Comparison of ENCODE assay signal across 10 mouse cellular contexts in the genomic region with DNA sequence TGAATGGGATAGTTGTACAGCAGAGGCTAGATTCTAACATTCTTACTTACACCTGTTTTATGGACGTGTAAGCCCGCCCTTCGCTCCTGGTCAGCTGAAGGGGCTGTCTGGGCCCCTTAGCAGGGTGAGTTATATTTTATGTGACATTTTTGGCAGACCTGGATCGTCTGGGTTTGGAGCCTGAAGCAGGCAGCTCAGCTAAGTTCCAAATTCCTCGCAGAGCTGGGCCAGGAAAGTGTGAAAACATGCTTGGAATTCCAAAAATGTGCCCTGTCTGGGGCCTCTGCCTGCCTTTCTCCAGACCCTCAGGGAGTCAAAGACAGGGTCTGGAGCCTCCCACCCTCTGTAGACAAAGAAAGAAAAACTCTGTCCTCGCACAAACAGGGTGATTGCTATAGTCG. TPM values are rescaled to one million over a fixed set of nuclear protein-coding genes. Genes with fewer than 3 reads are reported as not detected.
DNase-seq lines count a peak whose midpoint lies in the region; ATAC-seq lines count a peak whose summit lies in the region.
"Had no signal": no experiment of that assay in that cellular context is flagged by ENCODE, and none has a peak within 500 bp of the region (broad histone marks: within the 10 kb centered on the region; RNA-seq: fewer than 3 reads in every experiment).

No protein-coding gene starts in this region.

- H3K9me3 ChIP-seq in forebrain, embryonic 14.5 days (replicated peaks; ENCODE audit: control insufficient read depth, low read length), result no peaks in the 10 kb centered on the region
- H3K9me3 ChIP-seq in forebrain, embryonic 16.5 days (ENCODE audit: control insufficient read depth, low read length), result no peaks in the 10 kb centered on the region
- H3K9me3 ChIP-seq in intestine, embryonic 16.5 days (ENCODE audit: control insufficient read depth, low read length), result no peaks in the 10 kb centered on the region

- H3K4me3 ChIP-seq in forebrain, embryonic 14.5 days (ENCODE audit: low read depth, low read length), result no peak overlapping the region
- H3K4me3 ChIP-seq in forebrain, embryonic 16.5 days (replicated peaks; ENCODE audit: low read length), result no peak overlapping the region
- no peak overlapping the region for H3K4me3 ChIP-seq in intestine, embryonic 16.5 days (ENCODE audit: low read length)

- no peaks in the 10 kb centered on the region for H3K27me3 ChIP-seq in forebrain, embryonic 14.5 days (replicated peaks; ENCODE audit: control insufficient read depth, insufficient read depth, low read length)
- no peaks in the 10 kb centered on the region for H3K27me3 ChIP-seq in forebrain, embryonic 16.5 days (replicated peaks; ENCODE audit: control insufficient read depth, insufficient read depth, low read length)
- H3K27me3 ChIP-seq in intestine, embryonic 16.5 days (replicated peaks; ENCODE audit: control insufficient read depth, insufficient read depth, low read length), result no peaks in the 10 kb centered on the region

- no peak overlapping the region for H3K4me2 ChIP-seq in forebrain, embryonic 14.5 days (ENCODE audit: low read length)
- no peak overlapping the region for H3K4me2 ChIP-seq in forebrain, embryonic 16.5 days (ENCODE audit: low read length)
- H3K4me2 ChIP-seq in intestine, embryonic 16.5 days (ENCODE audit: low read depth, low read length), result 0 out of 2 replicates have a peak overlapping the region, but pooled peaks have one; percentile 11

- H3K4me1 ChIP-seq in forebrain, embryonic 14.5 days (ENCODE audit: control insufficient read depth, insufficient read depth, low read length), result peaks cover 5% of the 10 kb centered on the region; the same call in 1 of the 2 replicates
- H3K4me1 ChIP-seq in forebrain, embryonic 16.5 days (replicated peaks; ENCODE audit: control insufficient read depth, insufficient read depth, low read length), result peaks cover 5% of the 10 kb centered on the region; the same call in 1 of the 2 replicates
- H3K4me1 ChIP-seq in intestine, embryonic 16.5 days (ENCODE audit: control insufficient read depth, insufficient read depth, low read length), result peaks cover 14% of the 10 kb centered on the region

- no peaks in the 10 kb centered on the region for H3K36me3 ChIP-seq in forebrain, embryonic 14.5 days (ENCODE audit: control insufficient read depth, insufficient read depth, low read length)
- H3K36me3 ChIP-seq in forebrain, embryonic 16.5 days (ENCODE audit: control insufficient read depth, insufficient read depth), result no peaks in the 10 kb centered on the region
- no peaks in the 10 kb centered on the region for H3K36me3 ChIP-seq in intestine, embryonic 16.5 days (ENCODE audit: control insufficient read depth, insufficient read depth, low read length)

- no peak overlapping the region for H3K27ac ChIP-seq in forebrain, embryonic 14.5 days (ENCODE audit: low read depth, low read length)
- H3K27ac ChIP-seq in forebrain, embryonic 16.5 days (ENCODE audit: low read length), result no peak overlapping the region
- H3K27ac ChIP-seq in intestine, embryonic 16.5 days (ENCODE audit: low read length), result 0 out of 2 replicates have a peak overlapping the region, but pooled peaks have one; percentile 21

- H3K9ac ChIP-seq in forebrain, embryonic 14.5 days (ENCODE audit: low read length), result no peak overlapping the region
- no peak overlapping the region for H3K9ac ChIP-seq in forebrain, embryonic 16.5 days (replicated peaks; ENCODE audit: low read depth, low read length)
- H3K9ac ChIP-seq in intestine, embryonic 16.5 days (ENCODE audit: low read depth, low read length), result no peak overlapping the region; the same call in 1 of the 2 replicates

- ATAC-seq in forebrain, embryonic 14.5 days, result peak; percentile 37; the same call in 1 of the 2 replicates
- no peak for ATAC-seq in forebrain, embryonic 16.5 days
- ATAC-seq in intestine, embryonic 16.5 days, result peak; percentile 78

- 12% methylated on average over 7 of the region's 7 CpGs for WGBS in forebrain, embryonic 14.5 days
- WGBS in forebrain, embryonic 16.5 days, result 10% methylated on average over 7 of the region's 7 CpGs
- WGBS in intestine, embryonic 16.5 days, result 15% methylated on average over 7 of the region's 7 CpGs

- peak; percentile 16 for DNase-seq in forebrain, embryonic 14.5 days (ENCODE audit: low spot score)
- peak; percentile 80 for DNase-seq in embryo, embryonic 10 days (ENCODE audit: low spot score)
- peak; percentile 25 to 62 for DNase-seq in lung, postnatal 4 days
- DNase-seq in layer of hippocampus, adult 18-20 months (ENCODE audit: low spot score in 2 of 2), result no peak
- no peak for DNase-seq in cerebellum, postnatal 4 days (ENCODE audit: low spot score in 2 of 2)
- DNase-seq in thymus, postnatal 25 days, result no peak
- DNase-seq: cerebellum, adult 9-11 months; left cerebral cortex, postnatal 4 days had no signal

RNA-seq across cellular contexts. Expression of gene Hs6st1, which starts 51.1 kb away (rescaled TPM):
- 10.2 and 10.6 TPM in 2 replicates for polyA plus RNA-seq in forebrain, embryonic 14.5 days (2014; fragmentation: Nextera tagmentation; extraction: Ambion mirVana)
- 6.2 and 7.4 TPM in 2 replicates for polyA plus RNA-seq in forebrain, embryonic 16.5 days (2015; fragmentation: Nextera tagmentation; extraction: Ambion mirVana)
- polyA plus RNA-seq in intestine, embryonic 16.5 days (2015; fragmentation: Nextera tagmentation; extraction: Ambion mirVana), result 3.7 and 4.3 TPM in 2 replicates
- total RNA-seq in layer of hippocampus, adult 18-20 months (2021), result 10 to 100 TPM; 38.6 to 39.5 TPM

Comparison
In these comparisons a context has a peak if more than half of its experiments do, and no peak if none do; other contexts are left out.
1. DNase-seq: peak in forebrain, embryonic 14.5 days (single experiment), embryo, embryonic 10 days (single experiment) and lung, postnatal 4 days (2 of 2); none in layer of hippocampus, adult 18-20 months (0 of 2), cerebellum, postnatal 4 days (0 of 2) and thymus, postnatal 25 days (single experiment).